22 mouse cellular contexts compared by ENCODE assay signal in the genomic region with DNA sequence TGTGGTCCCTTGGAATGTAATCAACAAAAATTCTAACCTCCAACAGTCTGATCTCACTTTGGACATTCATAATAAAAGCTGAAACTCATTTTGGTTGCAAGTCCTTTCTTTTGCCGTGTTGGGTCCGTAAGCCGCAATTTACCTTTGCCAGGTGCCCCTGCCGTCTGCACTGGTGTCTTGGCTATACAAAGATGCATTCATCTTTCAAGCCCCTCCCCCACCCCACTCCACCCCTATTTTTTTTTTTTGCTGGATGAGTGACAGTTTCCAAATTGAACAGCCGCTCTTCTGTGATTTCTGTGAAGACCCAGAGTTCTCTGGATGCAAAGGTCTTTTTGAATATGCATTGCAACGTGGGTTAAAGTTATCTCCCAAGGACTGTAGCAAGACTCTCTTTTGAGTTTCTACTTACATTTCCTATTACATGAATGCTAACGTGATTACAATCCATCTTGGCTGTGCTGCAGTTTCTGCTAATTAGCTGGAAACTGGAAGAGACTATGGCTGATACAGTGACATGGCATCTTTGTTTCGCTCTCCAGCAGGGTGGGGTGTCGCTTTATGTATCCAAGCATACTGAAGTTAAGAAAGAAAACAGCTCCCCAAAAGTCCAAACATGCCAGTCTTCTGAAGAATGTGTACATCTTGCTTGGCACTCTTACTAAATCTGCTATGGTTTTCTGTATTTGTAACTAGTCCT.
"Had no signal": no experiment of that assay in that cellular context is flagged by ENCODE, and none has a peak within 500 bp of the region (broad histone marks: within the 10 kb centered on the region; RNA-seq: fewer than 3 reads in every experiment).

No protein-coding gene starts in this region.

- H3K9me3 ChIP-seq: limb, embryonic 12.5 days; limb, embryonic 15.5 days; megakaryocyte, embryonic 14.5 days; midbrain, embryonic 10.5 days; midbrain, embryonic 13.5 days; neural tube, embryonic 13.5 days had no signal

- H3K4me2 ChIP-seq: limb, embryonic 12.5 days; limb, embryonic 15.5 days; liver, embryonic 11.5 days; lung, embryonic 14.5 days; midbrain, embryonic 13.5 days; neural tube, embryonic 13.5 days had no signal

- H3K27ac ChIP-seq: limb, embryonic 12.5 days; limb, embryonic 15.5 days; liver, embryonic 14.5 days; midbrain, embryonic 10.5 days; midbrain, embryonic 13.5 days; neural tube, embryonic 13.5 days; stomach, postnatal 0 days had no signal

- H3K4me3 ChIP-seq: limb, embryonic 12.5 days; limb, embryonic 15.5 days; megakaryocyte, embryonic 14.5 days; midbrain, embryonic 10.5 days; midbrain, embryonic 13.5 days; myocyte; neural tube, embryonic 13.5 days had no signal

- H3K4me1 ChIP-seq: limb, embryonic 12.5 days; limb, embryonic 15.5 days; megakaryocyte, embryonic 14.5 days had no signal

- H3K27me3 ChIP-seq: limb, embryonic 12.5 days; limb, embryonic 15.5 days; megakaryocyte, embryonic 14.5 days; midbrain, embryonic 13.5 days; neural tube, embryonic 13.5 days had no signal

- H3K9ac ChIP-seq: limb, embryonic 12.5 days; limb, embryonic 15.5 days; liver, embryonic 14.5 days; liver, postnatal 0 days; lung, embryonic 14.5 days; midbrain, embryonic 13.5 days; neural tube, embryonic 13.5 days had no signal

- H3K36me3 ChIP-seq: limb, embryonic 15.5 days had no signal

- ATAC-seq: liver, postnatal 0 days; lung, postnatal 0 days; midbrain, embryonic 13.5 days; midbrain, embryonic 16.5 days had no signal

- DNase-seq: kidney, postnatal 14 days; kidney, postnatal 4 days; left cerebral cortex, postnatal 4 days; liver, postnatal 0 days; lung, embryonic 14.5 days; lung, postnatal 36 days; right cerebral cortex, postnatal 4 days; thymus, adult 2 months; thymus, postnatal 14 days; thymus, postnatal 4 days had no signal
